Mouse (Mus musculus) spleen, adult 2 months (tissue): ENCODE measurements around the gene Smyd5. TPM values are rescaled to one million over a fixed set of nuclear protein-coding genes. Genes with fewer than 3 reads are reported as not detected.

Experiments used
- DNase-seq, 2 experiments: peaks; one replicate each; pipeline versions ENCODE4 v3.0.0 to v3.0.0-alpha.2; 2012 to 2021; ENCODE audit warnings: low spot score in 2 of 2, low read depth in 1 of 2
- H3K27ac ChIP-seq: fragments of 200-500 bp; 2 replicates; pipeline ENCODE4 v1.5.1; 2012; ENCODE audit warnings: low read length, inconsistent platforms; ENCODE audit not compliant: insufficient read depth
- H3K27me3 ChIP-seq: fragments of 200-500 bp; 2 replicates; pipeline ENCODE4 v1.6.1; 2012; ENCODE audit warnings: mild to moderate bottlenecking, moderate library complexity, low read length, inconsistent platforms; ENCODE audit not compliant: control insufficient read depth, insufficient read depth
- H3K36me3 ChIP-seq: fragments of 200-500 bp; 2 replicates; pipeline ENCODE4 v1.6.1; 2012; ENCODE audit warnings: mild to moderate bottlenecking, low read length, inconsistent platforms; ENCODE audit not compliant: control insufficient read depth, insufficient read depth
- H3K4me1 ChIP-seq: fragments of 200-500 bp; 2 replicates; pipeline ENCODE4 v1.6.1; 2011; ENCODE audit warnings: inconsistent platforms; ENCODE audit not compliant: control insufficient read depth, insufficient read depth, insufficient read length
- H3K4me3 ChIP-seq: fragments of 200-500 bp; 2 replicates; pipeline ENCODE4 v1.5.1; 2011; ENCODE audit warnings: mild to moderate bottlenecking, inconsistent platforms; ENCODE audit not compliant: insufficient read depth, insufficient read length; ENCODE audit errors: extremely low read depth
- CTCF ChIP-seq: fragments of 200-500 bp; IDR thresholded peaks from 2 replicates; pipeline ENCODE4 v1.5.1; 2011; ENCODE audit warnings: mild to moderate bottlenecking, inconsistent platforms; ENCODE audit not compliant: insufficient read depth, insufficient read length, insufficient replicate concordance; ENCODE audit errors: extremely low read depth
- POLR2A ChIP-seq: fragments of 200-500 bp; IDR thresholded peaks from 2 replicates; pipeline ENCODE4 v1.6.1; 2011; ENCODE audit warnings: low read depth, low read length, inconsistent platforms
- WGBS: fragments of 180-500 bp; shearing (Covaris S2); methylation state at CpG from one replicate; pipeline ENCODE4 v1.1.7; 2018; 5-methylcytosine and 5-hydroxymethylcytosine counted together
- polyA plus RNA-seq: library from polyadenylated mRNA; depleted of rRNA; stranded (reverse); fragments of >200 nt; gene quantifications from 2 replicates; pipeline ENCODE4 v1.2.3, GENCODE M21; 2012; rRNA removed

Smyd5 gene
- polyA plus RNA-seq, 1 experiment, result 21.7 TPM

DNA sequence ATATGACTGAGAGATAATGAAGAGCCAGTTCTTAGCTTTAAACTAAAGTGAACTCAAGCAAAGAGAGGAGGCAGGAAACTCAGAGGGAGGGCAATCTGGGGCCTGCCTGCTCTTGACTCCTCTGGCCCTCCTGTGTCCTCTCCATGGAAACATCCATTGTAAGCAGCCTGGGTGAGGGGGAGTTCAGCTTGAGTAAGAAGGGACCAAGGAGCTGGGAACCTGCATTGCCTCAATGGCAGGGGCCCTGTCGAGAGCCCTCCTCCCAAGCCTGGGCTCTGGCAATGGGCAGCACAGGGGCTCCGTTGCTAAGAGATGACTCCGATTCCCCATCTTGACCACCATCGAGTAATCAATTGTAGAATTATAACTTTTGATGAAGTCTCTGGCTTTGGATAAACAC, 56.7 kb downstream of the Smyd5 start:
- no peak for TF ChIP-seq CTCF
- TF ChIP-seq POLR2A, result no peak
- H3K36me3 ChIP-seq, result no peaks in the 10 kb centered on the region
- no peak overlapping the region for H3K27ac ChIP-seq
- H3K27me3 ChIP-seq, result peaks cover 9% of the 10 kb centered on the region; the same call in 1 of the 2 replicates
- H3K4me1 ChIP-seq, result no peaks in the 10 kb centered on the region
- WGBS, result 86% methylated on average over 4 of the region's 4 CpGs
- DNase-seq, result no peak
- no peak overlapping the region for H3K4me3 ChIP-seq

DNA sequence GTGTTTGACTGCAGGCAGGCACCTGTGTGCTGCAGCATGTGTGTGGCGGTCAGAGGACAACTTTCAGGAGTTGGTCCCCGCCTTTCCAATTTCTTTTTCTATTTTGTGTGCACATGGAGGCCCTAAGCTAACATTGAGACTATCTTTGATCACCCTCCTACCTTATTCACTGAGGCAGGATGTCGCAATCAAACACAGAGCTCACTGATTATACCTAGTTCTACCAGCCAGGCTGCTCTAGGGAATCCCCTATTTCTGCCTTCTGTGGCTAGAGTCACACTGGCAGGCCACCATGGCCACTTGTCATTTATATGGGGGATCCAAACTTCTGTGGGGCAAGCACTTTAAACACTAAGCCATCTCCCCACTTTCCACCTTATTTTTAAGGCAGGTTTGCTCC, 57.9 kb downstream of the Smyd5 start:
- no peaks in the 10 kb centered on the region for H3K4me1 ChIP-seq
- WGBS, result 80% methylated on average over 3 of the region's 3 CpGs
- H3K27ac ChIP-seq, result no peak overlapping the region
- 0 out of 2 replicates have a peak, but pooled peaks cover under 1% of the 10 kb centered on the region for H3K27me3 ChIP-seq
- no peak for DNase-seq
- no peak overlapping the region for H3K4me3 ChIP-seq
- no peak for TF ChIP-seq CTCF
- no peaks in the 10 kb centered on the region for H3K36me3 ChIP-seq

DNA sequence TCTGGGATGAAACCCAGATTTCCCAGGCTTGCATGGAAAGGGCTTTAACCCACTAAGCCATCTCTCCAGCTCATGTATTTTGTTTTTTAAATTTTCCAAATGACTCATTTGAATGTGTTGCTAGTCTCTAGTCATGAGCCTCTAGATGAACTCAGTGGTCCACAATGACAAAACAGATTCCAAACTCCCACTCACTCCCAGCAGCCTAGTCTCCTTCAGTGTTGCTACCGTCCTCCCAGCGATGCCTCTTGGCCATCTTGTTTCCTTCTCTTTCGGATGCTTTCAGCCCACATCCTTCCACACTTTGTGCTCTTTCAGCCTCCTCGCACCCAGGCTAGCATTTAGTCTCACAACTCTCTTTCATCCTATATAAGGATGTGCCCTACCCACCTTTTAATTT, 58.5 kb downstream of the Smyd5 start:
- TF ChIP-seq POLR2A, result no peak
- TF ChIP-seq CTCF, result no peak
- Histone ChIP-seq H3K36me3 (no peaks in the 10 kb centered on the region), H3K4me1 (no peaks in the 10 kb centered on the region), H3K4me3 (no peak overlapping the region), H3K27me3 (no peaks in the 10 kb centered on the region), H3K27ac (no peak overlapping the region)
- WGBS, result 84% methylated on average over 4 of the region's 4 CpGs
- no peak for DNase-seq

DNA sequence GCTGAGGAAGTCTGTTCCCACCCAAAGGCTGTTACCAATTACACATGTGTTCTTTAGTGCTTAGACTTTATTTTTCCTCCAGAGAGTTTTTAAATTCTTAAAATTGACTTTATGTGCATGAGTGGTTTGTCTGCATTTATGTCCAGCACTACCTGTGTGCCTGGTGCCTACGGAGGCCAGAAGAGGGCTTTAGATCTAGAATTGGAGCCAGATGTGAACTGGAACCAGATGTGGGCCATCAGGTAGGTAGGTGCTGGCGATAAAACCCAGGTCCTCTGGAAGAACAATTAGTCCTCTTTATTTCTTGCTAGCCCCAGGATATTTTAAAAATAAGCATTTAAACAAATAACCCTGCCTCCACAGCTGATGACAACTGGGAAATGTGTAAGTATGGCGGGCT, 59.8 kb downstream of the Smyd5 start:
- H3K36me3 ChIP-seq, result no peaks in the 10 kb centered on the region
- no peaks in the 10 kb centered on the region for H3K27me3 ChIP-seq
- no peak overlapping the region for H3K27ac ChIP-seq
- no peaks in the 10 kb centered on the region for H3K4me1 ChIP-seq
- WGBS, result 86% methylated on average over 3 of the region's 3 CpGs
- H3K4me3 ChIP-seq, result no peak overlapping the region
- DNase-seq, result no peak
- TF ChIP-seq POLR2A (no peak), CTCF (no peak)

Other genes starting within 250 kb of the Smyd5 start
- gene Emx1, start 244.6 kb upstream of the Smyd5 start, polyA plus RNA-seq, result not detected in 2 replicates
- gene Sfxn5, start 98.6 kb upstream of the Smyd5 start, polyA plus RNA-seq, result 3.5 and 6.2 TPM in 2 replicates
- gene Rab11fip5, start 57.4 kb upstream of the Smyd5 start, polyA plus RNA-seq, result 8.0 and 10.1 TPM in 2 replicates
- not detected in 2 replicates for gene Noto, start 8.1 kb upstream of the Smyd5 start, polyA plus RNA-seq
- gene Cct7, start 19.5 kb downstream of the Smyd5 start, polyA plus RNA-seq, result 71.3 and 73.5 TPM in 2 replicates
- 13.9 and 16.5 TPM in 2 replicates for gene Pradc1, start 20.0 kb downstream of the Smyd5 start, polyA plus RNA-seq
- 0.04 TPM in 2 replicates for gene Fbxo41, start 71.0 kb downstream of the Smyd5 start, polyA plus RNA-seq
- gene Egr4, start 81.6 kb downstream of the Smyd5 start, polyA plus RNA-seq, result 0.04 and 0.18 TPM in 2 replicates
- gene Alms1, start 155.5 kb downstream of the Smyd5 start, polyA plus RNA-seq, result 0.35 and 0.41 TPM in 2 replicates